Mouse (Mus musculus) MN1 (cell line): ENCODE data around the gene Lyrm7.
"Not testable (repeated sequence)": the region's sequence is repeated elsewhere in the genome, so short reads cannot be mapped to it uniquely, and the experiment has no call there.

ENCODE experiments used
- DNase-seq: peaks from one replicate; pipeline ENCODE4 v3.0.0-alpha.2; 2016; ENCODE audit warnings: low spot score

Gene Lyrm7

DNA sequence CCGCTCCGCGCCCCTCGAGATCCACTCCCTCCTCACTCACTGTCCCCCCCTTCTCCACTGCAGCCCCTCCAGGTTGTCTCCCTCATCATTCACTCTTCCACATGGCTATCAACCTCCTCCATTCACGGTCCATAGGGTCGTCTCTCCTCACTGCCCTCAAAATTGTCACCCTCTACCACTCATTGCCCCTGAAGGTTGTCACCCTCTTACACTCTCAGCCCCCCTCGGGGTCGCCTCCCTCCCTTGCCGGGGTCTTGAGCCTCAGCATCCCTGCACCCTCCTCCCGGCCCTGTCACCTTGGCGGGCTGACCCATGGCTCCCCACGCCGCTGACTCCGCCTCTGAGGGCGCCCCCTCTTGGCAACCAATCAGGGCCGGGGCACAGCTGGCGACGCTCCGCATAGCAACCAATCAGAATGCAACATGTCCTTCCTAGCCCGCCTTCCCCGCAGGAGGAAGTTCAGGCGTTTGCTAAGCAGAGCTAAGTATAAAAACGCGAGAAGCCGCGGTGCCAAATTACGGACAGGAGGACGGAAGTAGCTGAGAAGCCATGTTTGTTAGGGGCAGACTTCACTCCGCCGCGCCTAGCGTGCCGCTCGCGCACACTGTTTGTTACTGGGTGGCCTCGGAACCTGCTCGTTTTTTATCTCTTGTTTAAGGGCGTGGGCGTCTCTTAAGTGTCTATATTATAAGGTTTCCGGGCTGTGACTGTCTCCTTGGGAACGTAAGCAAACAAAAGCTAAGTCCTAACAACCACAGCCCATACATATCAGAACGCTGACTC, at the start of gene Lyrm7:
Lyrm7 (minus strand) TSS at position 661 of the 783 bp plus-strand sequence.
- DNase-seq: peak; percentile 100

DNA sequence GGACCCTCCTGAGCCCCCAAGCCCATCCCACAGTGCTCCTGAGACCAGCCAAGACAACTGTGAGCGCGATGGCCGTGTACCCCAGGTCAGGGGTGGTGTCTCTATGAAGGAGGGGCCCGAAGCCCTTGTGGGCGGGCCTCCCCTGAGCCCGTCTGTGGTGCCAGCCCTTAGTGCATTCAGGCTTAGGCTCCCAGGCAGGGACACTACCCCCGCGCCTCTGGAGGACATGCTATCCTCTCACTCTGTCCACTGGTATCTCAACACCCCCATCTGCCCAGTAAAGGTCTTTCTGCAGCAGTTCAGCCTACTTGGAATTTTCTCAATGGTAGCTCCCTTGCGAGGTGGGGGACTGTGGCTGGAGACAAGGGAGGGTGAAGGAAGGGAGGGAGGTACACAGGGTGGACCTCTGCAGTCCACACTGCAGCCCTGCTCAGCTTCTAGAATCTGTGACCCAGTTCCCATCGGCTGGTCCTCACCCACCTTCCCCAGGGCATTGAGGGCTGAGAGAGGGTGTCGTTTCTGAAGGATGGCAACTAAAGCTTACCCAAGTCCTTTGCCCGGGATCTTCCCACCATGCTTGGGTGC, 49.5 kb upstream of the Lyrm7 start:
- DNase-seq: no peak

- DNase-seq: no peak
These were observed 48.6 kb upstream of the Lyrm7 start for GRCm38 (mm10) chr11:54909273-54909672.

GRCm38 (mm10) chr11:54907259-54907658, 46.5 kb upstream of the Lyrm7 start:
- no peak for DNase-seq

- DNase-seq: no peak
These were observed 45.8 kb upstream of the Lyrm7 start for GRCm38 (mm10) chr11:54906466-54906865.

GRCm38 (mm10) chr11:54905931-54906330, 45.2 kb upstream of the Lyrm7 start:
- no peak for DNase-seq

DNA sequence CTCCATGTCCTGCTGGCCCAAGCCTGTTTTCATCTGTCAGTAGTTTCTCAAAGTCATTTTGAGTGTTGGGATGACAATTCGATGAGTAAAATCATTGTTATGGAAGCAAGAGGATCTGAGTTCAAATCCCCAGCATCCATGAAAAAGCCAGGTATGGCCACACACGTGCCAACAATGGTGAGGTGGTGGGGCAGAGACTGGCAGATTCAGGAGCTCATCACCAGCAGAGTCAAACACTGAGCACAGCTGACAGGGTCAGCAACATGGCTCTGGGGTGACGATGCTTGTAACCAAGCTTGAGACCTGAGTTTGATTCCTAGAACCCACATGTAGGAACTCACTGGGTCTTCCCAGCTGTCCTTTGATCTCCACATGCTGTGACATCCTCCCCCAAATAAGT, 44.4 kb upstream of the Lyrm7 start:
- no peak for DNase-seq

GRCm38 (mm10) chr11:54903940-54904706, 43.4 kb upstream of the Lyrm7 start:
- peak; percentile 37 for DNase-seq

DNA sequence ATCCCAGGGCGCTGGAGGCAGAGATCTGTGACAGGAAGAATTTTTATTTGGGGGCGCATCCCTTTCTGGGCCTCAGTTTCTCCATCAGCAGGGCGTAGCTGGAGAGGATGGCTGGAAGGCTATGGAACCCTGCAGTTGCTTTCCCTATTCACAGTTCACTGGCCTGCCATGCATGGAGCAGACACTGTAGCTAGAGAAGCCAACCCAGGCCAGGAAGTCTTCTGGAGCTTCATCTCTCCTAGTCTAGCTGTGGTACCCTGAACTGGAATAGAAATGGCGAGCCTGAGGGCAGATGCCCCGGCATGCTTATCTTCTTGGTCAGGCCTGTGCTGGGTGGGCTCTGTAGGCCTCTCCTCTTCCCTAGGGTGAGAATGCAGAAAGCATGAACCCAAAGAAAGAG, 42.6 kb upstream of the Lyrm7 start:
- DNase-seq: no peak

- no peak for DNase-seq
These were observed 41.9 kb upstream of the Lyrm7 start, which contains the start of gene Gpx3 for GRCm38 (mm10) chr11:54902333-54903323. Gene Gpx3 (plus strand): TSS chr11:54902453.

DNA sequence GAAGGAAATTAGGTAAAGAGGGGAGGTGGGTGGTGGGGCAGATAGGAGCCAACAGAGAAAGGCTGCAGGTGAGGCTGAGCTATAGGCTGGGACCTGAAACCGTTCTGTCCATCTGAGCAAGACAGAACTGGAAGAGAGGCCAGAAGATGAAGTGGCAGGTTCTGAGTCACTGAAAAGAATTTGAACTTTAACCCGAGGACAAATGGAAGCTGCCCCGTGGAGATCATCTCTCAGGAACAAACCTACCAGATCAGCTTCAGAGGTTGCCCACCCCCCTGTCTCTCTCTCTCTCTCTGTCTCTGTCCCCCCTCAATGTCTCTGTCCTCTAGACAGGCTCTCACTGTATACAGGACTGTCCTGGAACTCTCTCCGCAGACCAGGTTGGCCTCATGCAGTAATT, 38.9 kb upstream of the Lyrm7 start:
- DNase-seq: no peak

- DNase-seq: no peak
These were observed 36.8 kb upstream of the Lyrm7 start for GRCm38 (mm10) chr11:54897470-54897869.

DNA sequence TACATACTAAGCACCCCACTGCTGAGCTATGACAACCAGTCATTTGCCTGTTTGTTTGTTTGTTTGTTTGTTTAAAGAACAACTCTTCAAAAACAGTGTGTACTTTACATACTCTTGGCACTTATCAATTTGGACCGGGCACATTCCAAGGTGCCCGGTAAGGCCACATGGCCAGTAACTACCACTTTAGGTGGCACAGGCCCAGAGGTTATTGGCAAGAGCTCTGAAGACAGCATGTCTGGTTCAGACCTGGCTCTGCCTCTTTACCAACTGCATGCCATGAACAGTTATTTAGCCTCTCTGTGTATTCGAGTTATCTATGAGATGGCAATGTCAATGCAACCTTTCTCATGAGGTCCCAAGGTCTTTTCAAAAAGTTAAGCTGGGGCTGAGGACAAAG, 35.9 kb upstream of the Lyrm7 start:
- DNase-seq: not testable (repeated sequence)

DNA sequence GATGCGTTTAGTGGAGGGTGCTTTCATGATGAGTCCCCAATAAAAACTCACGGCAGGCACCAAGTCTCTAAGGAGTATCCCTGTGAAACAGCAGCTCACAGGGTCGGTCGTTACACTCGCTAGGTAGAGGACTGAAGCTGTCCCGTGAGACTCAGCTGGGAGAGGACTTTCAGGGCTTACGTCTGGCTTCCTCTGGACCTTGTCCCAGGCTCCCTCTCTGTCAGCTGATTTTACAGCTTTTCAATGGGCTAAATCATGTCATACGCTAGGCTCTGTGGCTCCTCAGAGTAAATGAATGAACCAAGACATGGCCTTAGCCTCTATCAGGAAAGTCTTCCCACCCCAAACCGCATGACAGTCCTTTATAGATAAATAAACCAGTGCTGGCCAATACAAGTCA, 33.9 kb upstream of the Lyrm7 start:
- no peak for DNase-seq

DNA sequence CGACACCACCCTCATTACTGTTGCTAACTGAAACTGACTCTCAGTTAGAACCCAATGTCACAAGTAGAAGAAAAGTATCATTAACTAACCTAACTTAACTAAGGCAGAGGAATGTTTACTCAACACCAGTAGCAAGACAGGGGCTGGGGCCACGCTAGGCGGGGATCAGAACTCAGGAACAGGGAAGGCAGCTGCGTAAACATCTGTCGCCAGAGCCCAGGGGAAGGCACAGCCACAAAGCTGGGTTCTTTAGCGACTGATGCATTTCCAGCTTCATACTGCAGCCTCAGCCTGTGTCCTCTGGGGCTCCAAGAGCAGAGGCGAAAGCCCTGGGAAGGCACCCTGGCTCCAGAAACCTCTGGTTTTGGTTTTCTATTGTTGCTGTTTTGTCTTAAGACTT, 31.4 kb upstream of the Lyrm7 start:
- DNase-seq: no peak

DNA sequence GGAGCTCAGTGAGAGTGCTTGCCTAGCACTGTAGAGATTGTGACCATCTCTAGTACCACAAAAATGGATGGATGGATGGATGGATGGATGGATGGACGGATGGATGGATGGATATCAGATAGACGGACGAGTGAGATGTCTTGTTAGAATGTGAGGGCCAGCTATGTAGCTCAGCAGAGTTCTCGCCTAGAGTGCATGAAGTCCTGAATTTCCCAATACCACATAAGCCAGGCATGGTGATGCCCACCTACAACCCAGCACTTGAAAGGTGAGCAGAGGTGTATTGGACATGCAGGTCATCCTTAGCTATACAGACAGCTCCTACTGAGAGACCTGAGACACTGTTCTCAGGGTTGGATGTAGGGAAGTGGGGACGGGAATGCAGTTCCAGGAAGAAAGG, 30.6 kb upstream of the Lyrm7 start:
- no peak for DNase-seq

GRCm38 (mm10) chr11:54887927-54888326, 27.2 kb upstream of the Lyrm7 start:
- DNase-seq: no peak

DNA sequence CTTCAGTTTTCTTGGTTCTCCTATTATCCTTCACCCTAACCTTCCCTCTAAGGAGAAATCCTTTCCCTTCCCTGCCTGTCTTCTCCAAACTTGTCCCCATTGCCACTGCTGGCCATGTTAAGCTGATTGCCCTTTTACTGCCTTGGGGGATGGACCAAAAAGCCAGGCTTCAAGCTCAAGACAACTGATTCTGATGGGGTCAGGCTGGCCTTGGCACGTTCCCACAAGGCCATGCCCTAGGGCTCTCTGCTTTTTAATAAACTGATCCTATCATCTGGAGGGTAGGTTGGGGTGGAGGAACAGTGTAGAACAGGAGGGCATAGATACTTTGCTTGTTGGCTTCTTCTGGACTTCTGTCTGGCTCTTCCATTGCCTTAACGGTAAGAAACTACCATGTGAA, 24.7 kb upstream of the Lyrm7 start:
- no peak for DNase-seq

DNA sequence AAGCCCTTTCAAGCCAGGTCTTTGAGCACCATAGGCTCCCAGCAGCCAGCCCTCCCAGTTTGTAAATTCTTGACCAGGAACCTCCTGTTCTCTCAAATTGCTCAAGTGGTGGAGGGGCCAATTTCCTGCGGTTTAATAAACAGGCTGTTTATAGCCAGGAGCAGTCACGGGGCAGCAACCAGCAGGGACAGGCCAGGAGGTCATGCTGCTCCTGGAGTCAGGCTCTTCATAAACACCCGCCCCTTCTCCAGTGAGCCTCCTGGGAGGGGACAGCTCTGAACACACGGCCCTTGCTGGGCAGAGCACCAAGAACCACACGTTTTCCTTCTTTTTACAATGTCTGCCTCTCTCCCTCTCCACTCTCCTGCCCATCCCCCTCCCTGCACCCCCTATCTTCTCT, 24.2 kb upstream of the Lyrm7 start:
- peak; percentile 49 for DNase-seq

DNA sequence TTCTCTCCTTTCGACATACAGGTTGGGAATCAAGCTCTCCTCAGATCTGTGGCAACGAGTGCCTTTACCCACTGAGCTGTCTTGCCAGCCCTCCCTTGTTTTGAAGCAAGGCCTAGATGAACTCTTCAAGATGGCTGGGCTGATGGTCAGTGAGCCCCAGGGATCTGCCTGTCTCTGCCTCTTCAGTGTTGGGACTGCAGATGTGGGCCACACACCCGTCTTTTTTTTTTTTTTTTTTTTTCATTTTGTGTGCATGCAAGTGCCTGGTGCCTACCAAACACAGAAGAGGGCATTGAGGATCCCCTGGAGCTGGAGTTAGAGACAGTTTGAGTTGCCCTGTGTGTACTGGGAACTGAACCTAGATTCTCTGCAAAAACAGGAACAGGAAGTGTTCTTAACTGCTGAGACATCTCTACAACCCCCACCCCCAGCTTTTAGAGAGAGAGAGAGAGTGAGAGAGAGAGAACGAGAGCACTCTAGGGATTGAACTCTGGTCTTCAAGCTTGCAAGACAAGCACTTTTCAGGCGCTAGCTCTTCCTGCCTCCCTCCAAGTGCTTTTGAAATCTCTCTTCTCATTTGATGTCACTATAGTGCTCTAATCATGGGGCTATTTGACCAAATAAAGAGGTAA, 23.6 kb upstream of the Lyrm7 start:
- no peak for DNase-seq

DNA sequence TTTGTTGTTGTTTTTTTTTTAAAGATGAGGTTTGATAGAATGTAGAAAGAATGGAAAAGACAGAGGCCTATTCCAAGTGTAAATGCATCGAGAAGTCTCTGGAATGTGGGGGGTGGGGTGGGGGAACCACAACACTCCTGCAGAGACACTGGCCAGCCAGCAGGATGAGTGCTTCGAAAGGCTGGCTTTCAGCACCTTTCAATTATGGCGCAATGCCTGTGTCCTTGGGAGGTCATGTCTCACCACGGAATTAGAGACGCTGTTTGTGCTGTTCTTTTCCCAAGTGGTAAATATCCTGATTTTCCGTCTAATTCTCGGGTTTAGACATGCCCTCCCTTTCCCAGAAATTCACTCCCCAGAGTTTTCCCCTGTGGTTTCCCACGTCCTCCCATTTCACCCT, 22.0 kb upstream of the Lyrm7 start:
- DNase-seq: peak; percentile 44
